Mouse (Mus musculus) embryonic facial prominence, embryonic 13.5 days (tissue): ENCODE data around the gene Armc6. TPM values are rescaled to one million over a fixed set of nuclear protein-coding genes. Genes with fewer than 3 reads are reported as not detected.

ENCODE experiments used
- ATAC-seq: fragments of 200-750 bp; cut with Nextera tagmentation; 2 replicates; pipeline ENCODE4 v1.8.0; 2017; ENCODE audit warnings: low read depth; ENCODE audit not compliant: insufficient number of reproducible peaks, insufficient read depth, low FRiP score, low TSS enrichment
- H3K27ac ChIP-seq: fragments of 300-500 bp; sonication (generic); 2 replicates; pipeline ENCODE4 v1.5.1; 2015; ENCODE audit warnings: moderate library complexity, mild to moderate bottlenecking, inconsistent platforms
- H3K27me3 ChIP-seq: fragments of 300-500 bp; sonication (generic); 2 replicates; pipeline ENCODE4 v1.6.1; 2015; ENCODE audit warnings: mild to moderate bottlenecking, inconsistent platforms
- H3K36me3 ChIP-seq: fragments of 300-500 bp; sonication (generic); 2 replicates; pipeline ENCODE4 v1.6.1; 2015; ENCODE audit warnings: mild to moderate bottlenecking, inconsistent platforms
- H3K4me1 ChIP-seq: fragments of 300-500 bp; sonication (generic); 2 replicates; pipeline ENCODE4 v1.6.1; 2015; ENCODE audit warnings: inconsistent platforms
- H3K4me2 ChIP-seq: fragments of 300-500 bp; sonication (generic); 2 replicates; pipeline ENCODE4 v1.6.1; 2015; ENCODE audit warnings: moderate library complexity, mild to moderate bottlenecking, inconsistent platforms
- H3K4me3 ChIP-seq: fragments of 300-500 bp; sonication (generic); 2 replicates; pipeline ENCODE4 v1.5.1; 2015; ENCODE audit warnings: mild to moderate bottlenecking, inconsistent platforms
- H3K9ac ChIP-seq: fragments of 300-500 bp; sonication (generic); 2 replicates; pipeline ENCODE4 v1.6.1; 2015; ENCODE audit warnings: mild to moderate bottlenecking, inconsistent platforms
- H3K9me3 ChIP-seq: fragments of 300-500 bp; sonication (generic); 2 replicates; pipeline ENCODE4 v1.6.1; 2016; ENCODE audit warnings: inconsistent platforms
- WGBS: fragments of 180-500 bp; shearing (Covaris S2); methylation state at CpG from one replicate; pipeline ENCODE4 v1.1.7; 2015; ENCODE audit warnings: mixed read lengths; 5-methylcytosine and 5-hydroxymethylcytosine counted together
- polyA plus RNA-seq: library from polyadenylated mRNA; unstranded; fragments of >200 nt; fragmentation: Nextera tagmentation; extraction: Ambion mirVana; gene quantifications from 2 replicates; pipeline ENCODE4 v1.2.1, GENCODE M21; 2015

Gene Armc6
- polyA plus RNA-seq, 1 experiment from 2014 or later, result 24.8 TPM

DNA sequence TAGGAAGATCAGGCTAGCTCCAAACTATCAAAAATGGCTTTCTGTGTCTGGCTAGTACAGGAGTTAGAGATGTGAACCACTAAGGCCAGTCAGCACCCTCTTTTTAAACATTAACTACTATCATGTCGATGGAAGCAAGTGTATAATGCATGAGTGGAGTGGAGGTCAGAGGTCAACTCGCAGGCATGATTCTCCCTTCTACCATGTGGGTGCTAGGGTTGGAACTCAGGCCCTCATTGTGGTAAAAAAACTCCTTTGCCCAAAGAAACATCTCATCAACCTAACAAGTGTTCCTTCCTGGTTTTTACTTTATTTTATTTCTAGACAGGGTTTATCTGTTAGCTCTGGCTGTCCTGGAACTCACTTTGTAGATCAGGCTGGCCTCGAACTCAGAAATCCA, 63.5 kb downstream of the Armc6 start:
- H3K27me3 ChIP-seq, result peaks cover 17% of the 10 kb centered on the region
- WGBS, result 88% methylated on average over 3 of the region's 3 CpGs

More for the DNA sequence above, 63.5 kb downstream of the Armc6 start:
- H3K36me3 ChIP-seq, result peaks cover 9% of the 10 kb centered on the region
- H3K4me3 ChIP-seq, result no peak overlapping the region
- no peak overlapping the region for H3K27ac ChIP-seq
- no peaks in the 10 kb centered on the region for H3K9me3 ChIP-seq
- H3K4me2 ChIP-seq, result no peak overlapping the region
- H3K4me1 ChIP-seq, result peaks cover 32% of the 10 kb centered on the region
- no peak for ATAC-seq
- H3K9ac ChIP-seq, result no peak overlapping the region

Other genes with a start within 250 kb of the Armc6 start
- gene Gatad2a, start 238.1 kb downstream of the Armc6 start, polyA plus RNA-seq, result 35.5 and 35.6 TPM in 2 replicates
- 60.3 and 63.7 TPM in 2 replicates for gene Mau2, start 191.7 kb downstream of the Armc6 start, polyA plus RNA-seq
- 51.1 and 56.5 TPM in 2 replicates for gene Sugp1, start 191.7 kb downstream of the Armc6 start, polyA plus RNA-seq
- 0.76 and 1.9 TPM in 2 replicates for gene Tm6sf2, start 161.5 kb downstream of the Armc6 start, polyA plus RNA-seq
- 0.21 TPM in 1 of 2 replicates, not detected in the other for gene Hapln4, start 151.0 kb downstream of the Armc6 start, polyA plus RNA-seq
- gene Ncan, start 113.6 kb downstream of the Armc6 start, polyA plus RNA-seq, result 1.4 and 2.0 TPM in 2 replicates
- gene Nr2c2ap, start 103.1 kb downstream of the Armc6 start, polyA plus RNA-seq, result 26.7 and 28.4 TPM in 2 replicates
- 26.4 and 27.5 TPM in 2 replicates for gene Rfxank, start 95.3 kb downstream of the Armc6 start, polyA plus RNA-seq
- 56.1 and 57.4 TPM in 2 replicates for gene Borcs8, start 95.0 kb downstream of the Armc6 start, polyA plus RNA-seq
- 2.0 and 4.2 TPM in 2 replicates for gene Mef2b, start 94.8 kb downstream of the Armc6 start, polyA plus RNA-seq
- gene Tmem161a, start 62.1 kb downstream of the Armc6 start, polyA plus RNA-seq, result 68.5 and 70.5 TPM in 2 replicates
- 4.9 and 5.5 TPM in 2 replicates for gene Slc25a42, start 22.2 kb downstream of the Armc6 start, polyA plus RNA-seq
- gene Sugp2, start 240 bp downstream of the Armc6 start, polyA plus RNA-seq, result 39.7 and 43.3 TPM in 2 replicates
- 47.3 and 57.5 TPM in 2 replicates for gene Homer3, start 48.4 kb upstream of the Armc6 start, polyA plus RNA-seq
- 54.4 and 58.3 TPM in 2 replicates for gene Ddx49, start 68.0 kb upstream of the Armc6 start, polyA plus RNA-seq
- gene Cope, start 68.1 kb upstream of the Armc6 start, polyA plus RNA-seq, result 315 and 327 TPM in 2 replicates
- 9.3 and 9.4 TPM in 2 replicates for gene Cers1, start 81.3 kb upstream of the Armc6 start, polyA plus RNA-seq
- 2.2 and 4.2 TPM in 2 replicates for gene Gdf1, start 95.4 kb upstream of the Armc6 start, polyA plus RNA-seq
- 20.3 and 22.1 TPM in 2 replicates for gene Upf1, start 118.8 kb upstream of the Armc6 start, polyA plus RNA-seq
- gene Comp, start 139.1 kb upstream of the Armc6 start, polyA plus RNA-seq, result 0.59 and 0.81 TPM in 2 replicates
- 26.6 and 28.1 TPM in 2 replicates for gene Crtc1, start 205.1 kb upstream of the Armc6 start, polyA plus RNA-seq
- 28.2 and 30.8 TPM in 2 replicates for gene Klhl26, start 242.5 kb upstream of the Armc6 start, polyA plus RNA-seq